Mouse (Mus musculus): ENCODE measurements around the gene Jak3.
A peak's percentile ranks its signal among the peaks of the same experiment; 100 is the strongest.
"Not testable (repeated sequence)": the region's sequence is repeated elsewhere in the genome, so short reads cannot be mapped to it uniquely, and the experiment has no call there.

Gene Jak3

DNA sequence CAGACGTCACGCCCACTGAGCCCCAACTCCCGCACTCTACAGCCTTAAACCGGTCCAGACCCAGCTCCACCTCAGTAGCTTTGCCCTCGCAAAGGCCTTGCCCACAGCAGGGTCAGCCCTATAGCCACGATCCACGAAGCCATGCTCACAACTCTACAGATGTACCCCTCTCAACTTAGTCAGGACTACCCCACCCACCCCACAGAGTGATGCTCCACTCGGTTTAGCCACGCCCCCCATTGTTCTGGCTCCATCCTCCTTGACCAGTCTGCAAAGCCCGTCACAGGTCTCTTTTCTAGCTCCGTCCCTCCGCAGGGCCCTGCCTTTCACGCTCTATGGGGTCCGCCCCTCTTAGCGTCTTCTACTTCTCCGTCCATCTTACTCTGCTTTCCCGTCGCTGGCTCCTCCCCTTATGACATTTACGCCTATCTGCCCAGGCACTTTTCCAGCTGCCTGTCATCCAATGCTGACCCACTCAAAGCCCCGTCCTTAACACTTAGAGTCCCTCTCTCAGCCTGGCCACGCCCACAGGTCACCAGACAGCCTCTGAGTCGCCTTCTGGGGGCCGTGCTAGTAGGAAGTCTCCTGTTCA lies 10.1 kb downstream of the Jak3 start:
- no peak for DNase-seq (ENCODE audit: low read depth)

DNA sequence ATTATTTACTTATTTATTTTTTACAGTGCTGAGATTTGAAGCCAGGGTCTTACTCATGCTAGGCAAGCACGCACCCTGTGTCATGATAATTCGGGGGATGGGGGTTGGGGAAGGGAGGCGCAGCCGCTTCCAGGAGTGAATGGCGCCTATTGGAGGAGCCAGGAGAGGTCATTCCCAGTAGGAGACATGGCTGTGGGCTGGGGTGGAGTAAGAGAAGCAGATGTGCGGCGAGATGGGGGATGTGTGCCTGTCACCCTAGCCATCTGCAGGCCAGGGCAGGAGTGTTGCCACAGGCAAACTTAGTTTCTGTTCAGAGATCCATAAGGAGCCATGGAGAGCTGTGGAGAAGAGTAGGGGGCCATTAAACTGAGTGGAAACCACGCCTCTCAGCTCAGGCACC lies 11.5 kb downstream of the Jak3 start:
- DNase-seq (ENCODE audit: low read depth): no peak

DNA sequence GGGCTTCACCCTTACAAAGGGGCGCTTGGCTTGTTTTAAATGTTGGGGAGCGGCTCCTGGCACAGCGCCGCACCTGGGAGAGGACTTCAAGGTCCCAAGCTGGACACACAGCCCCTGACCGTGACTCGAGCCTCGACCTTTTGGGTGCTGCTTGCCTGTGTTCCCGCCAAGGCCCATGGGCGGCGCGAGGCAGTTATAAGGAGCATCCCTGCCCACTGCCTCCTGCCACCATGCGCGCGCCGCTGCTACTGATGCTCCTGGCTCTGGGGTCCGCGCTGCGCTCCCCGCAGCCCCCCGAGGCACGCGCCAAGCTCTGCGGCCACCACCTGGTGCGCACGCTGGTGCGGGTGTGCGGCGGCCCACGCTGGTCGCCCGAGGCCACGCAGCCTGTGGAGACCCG lies 12.9 kb downstream of the Jak3 start, which contains the start of gene Insl3:
Insl3 (plus strand) TSS at position 187 of the 400 bp plus-strand sequence.
- no peak for DNase-seq (ENCODE audit: low read depth)

DNA sequence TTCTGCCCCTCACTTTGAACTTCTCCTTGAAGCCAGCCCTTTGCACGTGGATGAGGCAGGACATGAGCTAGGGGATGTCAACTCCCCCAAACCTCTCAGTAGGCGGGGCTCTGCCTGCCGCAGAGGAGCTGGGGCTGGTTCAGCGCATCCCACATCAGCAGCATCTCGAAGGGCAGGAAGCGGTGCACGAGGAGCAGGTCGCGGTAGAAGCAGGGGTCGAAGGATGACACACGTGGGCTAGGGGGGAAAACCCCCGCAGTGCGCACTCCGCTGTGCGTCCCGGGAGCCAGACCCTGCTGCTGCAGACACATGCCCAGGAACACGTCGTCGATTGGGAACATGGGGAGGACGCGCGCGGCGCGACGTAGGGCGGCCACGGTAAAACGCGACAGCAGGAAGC lies 16.4 kb downstream of the Jak3 start:
- DNase-seq (ENCODE audit: low read depth): no peak

DNA sequence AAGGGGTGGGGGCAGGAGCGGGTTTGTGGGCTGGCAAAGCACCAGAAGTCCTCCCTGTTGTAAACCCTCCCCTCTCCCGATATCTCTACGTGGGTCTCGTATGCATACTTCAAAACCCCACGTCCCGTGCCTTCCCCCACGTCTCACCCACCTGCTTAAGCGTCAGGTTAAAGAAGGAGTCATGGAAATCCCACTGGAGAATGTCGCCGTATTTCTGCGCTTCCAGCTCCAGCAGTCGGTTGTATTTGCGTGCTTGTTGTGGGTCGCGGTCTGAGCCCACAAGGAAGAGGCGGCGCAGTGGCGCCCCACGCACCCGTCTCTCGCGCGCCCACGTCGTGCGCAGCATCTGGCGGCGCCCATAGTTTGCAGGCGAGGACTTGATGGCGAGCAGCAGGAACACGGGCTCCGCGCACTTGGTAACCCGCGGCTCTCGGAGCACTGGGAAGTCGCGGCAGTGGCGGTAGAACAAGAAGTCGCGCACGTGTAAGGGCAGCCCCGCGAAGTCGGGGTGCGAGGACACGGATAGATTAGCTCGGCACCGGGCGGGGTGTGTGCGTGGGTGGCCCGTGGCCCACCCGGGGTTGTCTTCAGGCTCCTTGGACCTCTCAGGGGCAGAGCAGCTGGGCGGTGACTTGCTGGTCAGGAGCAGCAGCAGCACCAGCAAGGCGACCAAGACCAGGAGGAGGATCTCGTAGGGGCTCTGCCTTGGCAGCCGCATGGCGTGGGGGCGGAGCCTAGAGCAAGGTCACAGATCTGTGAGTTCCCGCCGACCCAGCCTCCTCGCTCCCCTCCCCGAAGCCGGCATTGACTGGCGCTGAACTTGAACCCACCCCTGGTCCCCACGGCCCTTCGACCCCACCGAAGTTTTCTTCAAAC lies 17.3 kb downstream of the Jak3 start:
- no peak for DNase-seq (ENCODE audit: low read depth)

DNA sequence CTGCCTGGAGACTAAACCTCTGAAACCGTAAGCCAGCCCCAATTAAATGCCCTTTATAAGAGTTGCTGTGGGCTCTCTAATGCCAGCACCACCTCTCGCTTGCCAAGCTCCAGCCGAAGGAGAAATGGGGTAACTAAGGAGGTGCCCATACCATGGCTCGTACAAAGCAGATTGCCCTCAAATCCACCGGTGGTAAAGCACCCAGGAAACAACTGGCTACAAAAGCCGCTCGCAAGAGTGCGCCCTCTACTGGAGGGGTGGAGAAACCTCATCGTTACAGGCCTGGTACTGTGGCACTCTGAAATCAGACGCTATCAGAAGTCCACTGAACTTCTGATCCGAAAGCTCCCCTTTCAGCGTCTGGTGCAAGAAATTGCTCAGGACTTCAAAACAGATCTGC lies 19.4 kb downstream of the Jak3 start:
- not testable (repeated sequence) for DNase-seq (ENCODE audit: low read depth)

DNA sequence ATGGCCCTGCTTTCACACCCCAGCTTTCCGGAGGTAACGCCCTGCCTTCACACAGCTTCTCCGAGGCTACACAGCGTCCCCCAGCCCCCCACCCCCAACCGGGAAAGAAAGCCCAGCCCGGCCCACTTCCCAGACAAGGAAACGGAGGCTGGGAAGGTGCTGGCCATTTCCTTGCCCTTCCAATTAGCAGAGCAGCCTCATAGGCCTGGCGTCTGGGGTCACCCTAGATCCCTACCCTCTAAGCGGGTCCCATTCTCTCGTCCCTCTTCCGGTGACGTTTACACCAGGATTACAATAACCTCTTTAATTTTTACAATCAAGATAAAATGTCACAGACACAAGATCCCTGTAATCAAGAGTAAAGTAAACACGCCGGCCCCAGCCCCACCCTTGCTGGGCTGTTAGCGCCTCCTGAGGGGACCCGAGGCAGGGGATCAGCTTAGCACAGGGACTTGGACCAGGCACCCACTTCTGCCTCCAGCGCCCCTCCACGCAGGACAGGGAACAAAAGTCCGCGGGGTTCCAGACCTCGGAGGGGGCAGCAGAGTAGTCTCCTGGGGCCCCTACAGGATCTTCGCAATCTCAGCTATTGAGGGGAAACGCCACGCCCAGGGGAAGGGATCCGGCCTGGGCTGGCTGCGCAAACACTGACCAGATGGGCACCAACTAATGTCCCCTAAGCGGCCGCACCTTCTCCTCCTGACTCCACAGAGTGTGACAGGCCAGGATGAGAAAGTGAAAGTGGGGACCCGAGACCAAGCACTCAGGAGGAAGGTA lies 24.6 kb downstream of the Jak3 start:
- no peak for DNase-seq (ENCODE audit: low read depth)

DNA sequence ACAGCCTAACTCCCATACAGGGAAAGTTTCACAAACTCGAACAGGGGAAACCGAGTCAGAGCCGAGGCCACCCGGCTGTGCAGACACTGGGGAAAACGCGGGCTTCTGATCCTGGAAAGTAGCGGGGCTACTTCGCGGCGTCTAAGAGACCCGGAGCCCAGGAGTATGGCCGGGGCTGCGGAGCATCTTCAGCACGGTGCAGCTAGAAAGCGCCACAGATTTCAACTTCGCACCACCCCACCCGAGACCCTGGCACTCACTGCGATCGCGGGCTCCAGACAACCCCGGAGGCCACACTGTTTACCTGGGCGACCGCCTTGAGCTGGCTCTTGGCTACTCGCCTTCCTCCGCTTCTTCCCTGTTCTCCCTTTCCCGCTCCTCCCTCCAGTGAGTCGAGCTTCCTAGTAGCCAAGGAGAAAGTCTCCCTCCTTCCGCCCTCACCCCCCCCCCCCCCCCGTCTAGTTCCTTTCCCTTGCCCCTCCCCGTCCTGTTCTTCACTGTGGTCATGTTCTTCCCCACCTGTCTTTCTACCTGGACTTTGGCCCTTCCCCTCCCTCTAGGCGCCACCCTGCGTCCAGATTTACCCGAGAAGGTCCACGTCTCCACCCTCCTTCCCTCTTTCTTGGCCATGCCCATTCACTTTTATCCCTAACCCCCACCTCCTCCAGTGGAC lies 25.5 kb downstream of the Jak3 start, which contains the start of gene B3gnt3:
B3gnt3 (minus strand) TSS at position 376 of the 673 bp plus-strand sequence.
- no peak for DNase-seq (ENCODE audit: low read depth)

DNA sequence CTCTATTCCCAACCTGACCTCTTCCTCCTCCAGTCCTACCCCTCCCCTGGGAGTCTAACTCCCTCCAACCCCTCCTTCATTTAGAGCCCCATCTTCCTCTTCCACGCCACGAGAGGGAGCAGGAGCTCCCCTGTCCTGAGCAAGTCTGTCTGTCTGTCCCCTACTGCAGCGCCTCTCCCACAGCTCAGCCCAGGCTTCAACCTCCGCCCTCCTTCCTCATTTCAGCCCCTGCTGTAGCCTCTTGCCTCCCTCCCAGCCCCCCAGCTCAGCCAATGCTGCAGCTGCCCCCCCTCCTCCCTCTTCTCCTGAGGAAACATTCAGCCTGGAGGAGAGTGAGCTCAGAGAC lies 26.0 kb downstream of the Jak3 start:
- no peak for DNase-seq (ENCODE audit: low read depth)

DNA sequence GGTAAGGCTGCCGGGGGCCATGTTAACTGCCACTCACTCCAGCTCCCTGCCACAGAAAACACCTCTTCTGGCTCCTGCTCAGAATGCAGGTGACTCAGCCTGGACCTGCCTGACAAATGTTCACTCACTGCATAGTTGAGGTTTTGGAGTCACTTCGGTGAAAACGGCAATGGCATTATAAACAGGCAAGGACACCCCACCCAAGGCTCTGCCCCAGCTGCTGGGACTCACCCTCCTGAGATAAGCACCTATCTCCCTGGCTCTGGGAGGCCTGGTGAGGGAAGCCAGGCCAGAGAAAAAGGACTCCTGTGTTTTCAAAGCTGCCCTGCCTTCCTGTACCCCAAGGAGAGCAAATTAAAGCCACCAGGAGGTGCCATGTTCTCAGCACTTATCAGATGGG lies 26.8 kb downstream of the Jak3 start:
- DNase-seq (ENCODE audit: low read depth): peak; percentile 68

DNA sequence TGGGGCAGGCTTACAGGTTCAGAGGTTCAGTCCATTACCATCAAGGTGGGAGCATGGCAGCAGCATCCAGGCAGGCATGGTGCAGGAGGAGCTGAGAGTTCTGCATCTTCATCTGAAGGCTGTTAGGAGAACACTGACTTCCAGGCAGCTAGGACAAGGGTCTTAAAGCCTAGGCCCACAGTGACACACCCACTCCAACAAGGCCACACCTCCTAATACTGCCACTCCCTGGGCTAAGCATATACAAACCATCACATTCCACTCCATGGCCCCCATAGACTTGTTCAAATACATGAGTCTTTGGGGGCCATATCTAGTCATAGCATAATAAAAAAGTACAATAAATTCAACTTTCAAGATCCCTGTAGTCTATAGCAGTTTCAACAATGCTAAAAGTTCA lies 27.3 kb downstream of the Jak3 start:
- DNase-seq (ENCODE audit: low read depth): not testable (repeated sequence)

DNA sequence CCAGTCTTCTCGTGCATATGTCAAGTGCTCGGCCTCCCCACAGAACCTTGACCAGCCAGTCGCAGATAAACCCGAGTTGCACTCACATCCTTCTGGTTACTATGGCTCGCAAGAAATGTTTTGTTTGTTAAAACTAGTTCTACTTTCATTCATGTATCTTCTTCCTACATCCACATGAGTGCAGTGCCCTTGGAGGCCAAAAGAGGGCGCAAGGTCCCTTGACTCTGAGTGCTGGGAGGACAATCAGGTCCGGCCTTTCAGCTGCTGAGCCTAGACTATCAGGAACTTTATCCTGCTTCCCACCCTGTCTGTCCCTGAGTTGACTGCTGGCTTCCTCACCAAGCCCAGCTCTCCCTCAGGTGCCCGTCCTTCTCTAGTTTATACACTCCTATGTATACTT lies 31.8 kb downstream of the Jak3 start:
- peak; percentile 64 for DNase-seq (ENCODE audit: low read depth)

DNA sequence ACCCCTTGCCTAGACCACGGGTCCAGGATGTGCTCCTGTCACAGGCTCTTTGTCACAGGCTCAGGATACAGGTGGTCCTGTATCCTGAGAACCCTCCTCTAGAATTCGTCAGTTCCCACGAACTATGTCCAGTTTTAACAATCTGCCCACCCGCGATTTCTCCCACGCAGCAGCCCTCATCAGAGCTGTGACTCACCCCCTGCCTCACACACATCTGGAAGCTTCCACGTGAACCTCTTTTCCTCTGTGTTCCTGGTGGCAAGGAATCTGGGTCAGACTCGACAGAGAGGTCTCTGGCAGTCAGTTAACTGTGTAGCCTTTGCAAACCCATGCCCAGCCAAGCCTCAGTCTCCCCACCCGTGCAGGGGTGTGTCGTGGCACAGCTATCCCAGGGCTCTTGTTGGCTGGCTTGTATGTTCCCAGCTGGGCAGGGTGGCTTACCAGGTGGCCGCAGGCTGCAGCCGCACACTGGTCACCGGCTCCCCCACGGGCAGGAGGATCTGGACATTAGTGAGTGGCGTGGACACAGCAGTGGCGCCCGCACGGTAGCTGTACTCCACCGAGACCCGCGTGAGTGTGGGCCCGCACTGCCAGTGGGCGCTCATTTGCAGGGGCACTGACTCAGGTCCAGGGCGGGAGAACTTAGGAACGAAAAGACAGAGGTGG lies 33.2 kb downstream of the Jak3 start:
- DNase-seq (ENCODE audit: low read depth): no peak

DNA sequence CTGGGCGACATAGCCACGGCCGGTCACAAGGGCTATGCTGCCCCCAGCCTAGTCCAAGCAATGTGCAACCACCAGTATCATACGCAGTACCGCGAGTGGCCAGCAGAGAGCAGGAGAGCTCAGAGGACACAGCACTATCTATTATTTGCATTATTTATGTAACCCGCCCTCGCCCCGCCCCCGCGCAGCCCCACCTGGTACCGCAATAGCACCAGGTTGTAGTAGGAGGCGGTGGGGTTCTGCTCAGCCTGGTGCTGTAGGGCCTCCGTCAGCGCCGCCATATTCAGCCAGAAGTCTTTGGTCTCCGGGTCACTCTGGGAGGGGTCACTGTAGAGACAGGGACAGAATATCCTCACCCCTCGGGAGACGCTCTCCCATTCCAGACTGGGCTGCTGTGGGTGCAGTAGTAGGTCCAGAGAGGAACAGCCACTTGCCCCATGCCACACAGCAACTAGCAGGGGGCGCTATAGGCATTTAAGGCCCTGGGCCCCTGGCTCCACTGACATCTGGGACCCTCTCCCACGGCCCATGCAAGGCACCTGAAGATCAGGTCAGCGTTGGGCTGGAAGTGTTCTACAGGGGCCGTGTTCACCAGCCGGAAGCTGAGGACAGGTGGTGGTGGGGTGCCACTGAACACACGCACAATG lies 33.8 kb downstream of the Jak3 start:
- peak; percentile 81 for DNase-seq (ENCODE audit: low read depth)

DNA sequence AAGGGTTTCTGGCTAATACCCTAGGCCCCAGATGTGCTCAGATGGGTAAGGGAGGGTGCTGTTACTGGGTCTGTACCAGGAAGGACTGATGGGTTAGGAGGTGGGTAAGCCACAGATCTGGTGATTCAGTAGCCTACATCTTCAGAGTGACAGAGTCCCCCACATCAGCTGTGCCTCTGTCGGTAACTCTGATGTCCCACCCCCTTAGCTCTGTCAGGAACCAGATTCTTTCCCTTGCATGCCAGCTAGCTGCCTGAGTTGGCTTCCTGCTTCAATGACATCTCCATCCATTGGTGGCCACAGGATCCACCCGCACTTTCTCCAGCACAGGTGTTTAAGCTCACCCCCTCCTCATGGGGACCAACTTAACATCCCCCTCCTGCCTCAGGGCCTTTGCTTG lies 35.5 kb downstream of the Jak3 start:
- DNase-seq (ENCODE audit: low read depth): no peak

DNA sequence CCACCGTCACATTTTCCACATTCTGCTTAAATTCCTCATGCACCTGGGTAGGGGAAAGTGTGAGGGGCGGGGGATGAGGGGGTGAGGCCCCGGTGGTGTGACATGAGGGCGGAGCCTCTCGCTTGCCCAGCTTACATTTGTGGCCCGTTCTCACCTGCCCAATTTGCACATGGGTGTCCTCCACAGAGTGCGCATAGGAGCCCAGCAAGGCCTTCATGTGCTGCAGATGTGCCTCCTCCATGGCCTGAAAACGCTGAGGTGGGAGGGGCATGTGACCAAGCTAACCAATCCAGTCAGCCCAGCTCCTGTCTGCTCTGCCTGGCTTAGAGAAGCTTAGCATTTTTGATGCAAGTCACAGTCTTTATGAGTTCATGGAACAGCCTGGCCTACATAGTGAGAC lies 39.4 kb downstream of the Jak3 start:
- DNase-seq (ENCODE audit: low read depth): no peak

DNA sequence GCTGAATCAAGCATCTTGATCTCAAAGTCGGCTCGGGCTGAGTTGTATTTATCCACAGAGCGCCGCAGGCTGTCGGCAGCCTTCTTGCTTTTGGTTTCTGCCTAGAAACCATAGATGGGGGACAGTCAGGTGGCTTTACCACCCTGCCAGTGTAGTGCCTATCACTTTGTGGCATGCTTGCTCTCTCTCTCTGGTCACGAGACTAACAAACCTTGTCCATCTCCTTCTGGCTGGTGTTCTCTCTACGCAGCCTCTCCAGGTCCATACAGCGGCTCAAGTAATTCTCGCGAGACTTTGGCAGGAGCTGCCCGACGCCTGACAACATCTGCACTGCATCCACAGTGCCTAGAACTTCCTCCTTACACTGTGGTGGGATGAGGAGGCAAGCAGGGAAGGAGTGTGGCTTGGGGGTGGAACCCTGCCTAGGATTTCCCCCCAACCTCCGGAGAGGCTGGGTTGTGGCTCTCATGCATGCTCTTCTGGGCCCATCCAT lies 40.5 kb downstream of the Jak3 start:
- no peak for DNase-seq (ENCODE audit: low read depth)

DNA sequence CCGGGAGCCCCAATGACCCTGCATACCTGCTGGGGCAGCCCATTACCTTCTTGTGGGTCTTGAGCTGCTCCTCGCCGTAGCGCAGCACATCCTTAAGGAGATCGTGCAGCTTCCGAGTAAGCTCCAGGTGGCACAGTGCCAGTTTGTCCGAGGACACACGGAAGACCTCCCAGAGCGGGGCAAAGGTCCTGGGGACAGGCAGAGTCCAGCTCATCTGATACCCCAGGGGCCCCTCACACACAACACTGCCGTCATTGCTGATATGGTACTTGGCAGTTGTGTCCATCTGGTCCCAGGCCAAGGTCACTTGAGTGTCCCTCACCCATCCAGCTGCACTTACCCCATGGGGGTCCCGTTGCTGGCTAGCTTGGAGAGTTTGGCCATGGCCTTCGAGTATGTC lies 41.0 kb downstream of the Jak3 start:
- DNase-seq (ENCODE audit: low read depth): no peak

DNA sequence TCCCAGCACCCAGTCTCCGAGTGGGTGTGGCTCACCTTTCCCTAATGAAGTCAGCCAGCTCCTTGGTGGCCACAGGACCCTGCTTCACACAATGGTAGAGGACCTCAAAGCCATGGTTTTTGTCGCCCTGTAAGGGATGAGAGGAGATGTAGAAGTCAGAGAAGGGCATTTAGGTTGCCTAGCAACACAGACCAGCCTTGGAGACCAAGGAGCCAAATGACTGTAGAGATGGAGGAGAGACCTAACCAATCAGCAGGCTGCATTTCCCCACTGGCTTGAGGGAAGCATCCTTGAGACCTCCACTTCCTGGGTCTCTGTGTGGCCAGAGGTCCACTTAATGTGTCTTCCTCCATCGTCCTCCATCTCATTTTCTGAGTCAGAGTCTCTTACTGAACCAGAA lies 42.2 kb downstream of the Jak3 start:
- DNase-seq (ENCODE audit: low read depth): no peak

DNA sequence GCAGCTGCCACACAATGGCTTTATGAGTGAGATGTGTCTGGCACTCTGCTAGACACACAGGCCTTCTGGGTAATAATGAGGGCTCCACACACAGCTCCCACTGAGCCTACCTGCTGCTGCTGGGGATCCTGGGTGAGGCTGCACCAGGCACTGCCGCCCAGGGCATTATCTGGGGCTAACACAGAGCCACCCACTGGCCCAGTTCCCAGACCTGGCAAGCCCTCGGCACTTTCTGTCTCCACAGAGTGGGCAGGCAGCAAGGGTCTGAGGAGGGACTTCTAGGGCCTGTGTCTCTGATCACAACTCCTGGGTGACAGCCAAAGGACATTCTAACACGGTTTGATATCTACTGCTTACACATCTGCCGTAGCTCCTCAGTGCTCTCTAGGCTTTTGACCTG lies 43.1 kb downstream of the Jak3 start:
- DNase-seq (ENCODE audit: low read depth): no peak

DNA sequence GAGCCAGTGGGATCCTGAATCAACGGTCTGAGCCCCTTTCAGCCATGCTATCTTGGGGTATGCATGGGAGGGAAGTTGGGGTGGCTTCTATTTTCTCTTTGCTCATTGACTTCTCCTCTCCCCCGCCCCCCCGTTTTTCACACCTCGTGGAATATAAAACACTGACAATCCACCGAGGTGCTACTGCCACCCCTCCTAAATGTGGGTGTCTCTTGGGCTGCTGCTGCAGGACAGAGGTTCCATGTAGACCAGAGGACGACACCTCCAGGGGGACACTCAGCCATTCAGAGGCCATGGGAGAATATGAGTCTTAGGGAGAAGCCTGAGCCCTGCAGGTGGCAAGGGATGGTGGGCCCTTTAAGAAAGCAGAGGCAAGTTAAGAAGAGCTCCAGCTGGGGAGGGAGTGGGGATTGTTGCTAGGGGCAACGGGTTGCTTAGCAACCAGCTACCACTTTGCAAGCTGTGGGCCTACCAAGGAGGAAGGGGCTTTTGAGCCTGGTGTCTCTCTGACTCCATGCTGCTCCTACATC lies 43.9 kb downstream of the Jak3 start:
- no peak for DNase-seq (ENCODE audit: low read depth)

Measured in c-Kit-positive CD71-positive TER-119-negative erythroid progenitor cells, embryonic 14.5 days (primary cell).